Mouse (Mus musculus): Measurements from ENCODE around the gene Cdc6.

- TF ChIP-seq POLR2A (IDR thresholded peaks at IDR 0.05; ENCODE audit: insufficient read depth, low read length) = no peak
- TF ChIP-seq CTCF (IDR thresholded peaks at IDR 0.05; ENCODE audit: low read depth, low read length) = no peak
- no peak for TF ChIP-seq EP300 (IDR thresholded peaks at IDR 0.05; ENCODE audit: insufficient read depth, low read depth, low read length)
Measured at GRCm38 (mm10) chr11:98968716-98969495, 61.3 kb downstream of the Cdc6 start.

Measured in ES-Bruce4 (cell line).